Mouse (Mus musculus): Measurements from ENCODE around the gene Rhox2b. TPM values are rescaled to one million over a fixed set of nuclear protein-coding genes. Genes with fewer than 3 reads are reported as not detected.
"Not testable (repeated sequence)": the region's sequence is repeated elsewhere in the genome, so short reads cannot be mapped to it uniquely, and the experiment has no call there.

The Rhox2b gene
- polyA plus RNA-seq (2012; rRNA removed), result not detected in 2 replicates

GRCm38 (mm10) chrX:37411767-37412166 lies at the start of gene Rhox2b:
TSS of gene Rhox2b (plus strand) at chrX:37412067.
- not testable (repeated sequence) for DNase-seq (ENCODE audit: low spot score)

- not testable (repeated sequence) for DNase-seq (ENCODE audit: low spot score)
These were observed 32.1 kb upstream of the Rhox2b start, which contains the start of gene Rhox3a2 for GRCm38 (mm10) chrX:37379728-37380127. TSS of gene Rhox3a2 (plus strand) at chrX:37380028.

- not testable (repeated sequence) for DNase-seq (ENCODE audit: low spot score)
These were observed 21.3 kb upstream of the Rhox2b start, which contains the start of gene Rhox4a2 for GRCm38 (mm10) chrX:37390548-37390947. TSS of gene Rhox4a2 (plus strand) at chrX:37390848.

- not testable (repeated sequence) for DNase-seq (ENCODE audit: low spot score)
These were observed 20.3 kb downstream of the Rhox2b start, which contains the start of gene Rhox4b for GRCm38 (mm10) chrX:37432194-37432593. TSS of gene Rhox4b (plus strand) at chrX:37432494.

GRCm38 (mm10) chrX:37453380-37453779 lies 41.5 kb downstream of the Rhox2b start, which contains the start of gene Rhox2c:
TSS of gene Rhox2c (plus strand) at chrX:37453680.
- DNase-seq (ENCODE audit: low spot score), result not testable (repeated sequence)

- not testable (repeated sequence) for DNase-seq (ENCODE audit: low spot score)
These were observed 46.4 kb downstream of the Rhox2b start, which contains the start of gene Rhox3c for GRCm38 (mm10) chrX:37458285-37458684. TSS of gene Rhox3c (plus strand) at chrX:37458585.

Other genes with a start within 250 kb of the Rhox2b start
- not detected in 2 replicates for gene Akap14, start 243.2 kb upstream of the Rhox2b start, polyA plus RNA-seq (2012; rRNA removed)
- 400 and 528 TPM in 2 replicates for gene Ndufa1, start 220.9 kb upstream of the Rhox2b start, polyA plus RNA-seq (2012; rRNA removed)
- 5.9 and 7.4 TPM in 2 replicates for gene Rnf113a1, start 220.8 kb upstream of the Rhox2b start, polyA plus RNA-seq (2012; rRNA removed)
- not detected in 2 replicates for gene Gm9, start 201.0 kb upstream of the Rhox2b start, polyA plus RNA-seq (2012; rRNA removed)
- gene Rhox1, start 189.8 kb upstream of the Rhox2b start, polyA plus RNA-seq (2012; rRNA removed), result not detected in 2 replicates
- not detected in 2 replicates for gene Rhox2a, start 167.1 kb upstream of the Rhox2b start, polyA plus RNA-seq (2012; rRNA removed)
- not detected in 2 replicates for gene Rhox3a, start 162.1 kb upstream of the Rhox2b start, polyA plus RNA-seq (2012; rRNA removed)
- gene Rhox4a, start 146.7 kb upstream of the Rhox2b start, polyA plus RNA-seq (2012; rRNA removed), result not detected in 2 replicates
- gene Rhox3a2, start 32.0 kb upstream of the Rhox2b start, polyA plus RNA-seq (2012; rRNA removed), result not detected in 2 replicates
- gene Rhox4a2, start 21.2 kb upstream of the Rhox2b start, polyA plus RNA-seq (2012; rRNA removed), result not detected in 2 replicates
- not detected in 2 replicates for gene Rhox4b, start 20.4 kb downstream of the Rhox2b start, polyA plus RNA-seq (2012; rRNA removed)
- not detected in 2 replicates for gene Rhox2c, start 41.6 kb downstream of the Rhox2b start, polyA plus RNA-seq (2012; rRNA removed)
- not detected in 2 replicates for gene Rhox3c, start 46.5 kb downstream of the Rhox2b start, polyA plus RNA-seq (2012; rRNA removed)
- not detected in 2 replicates for gene Rhox4c, start 68.3 kb downstream of the Rhox2b start, polyA plus RNA-seq (2012; rRNA removed)
- not detected in 2 replicates for gene Rhox2d, start 81.4 kb downstream of the Rhox2b start, polyA plus RNA-seq (2012; rRNA removed)
- gene Rhox4d, start 102.3 kb downstream of the Rhox2b start, polyA plus RNA-seq (2012; rRNA removed), result not detected in 2 replicates
- gene Rhox2e, start 118.4 kb downstream of the Rhox2b start, polyA plus RNA-seq (2012; rRNA removed), result not detected in 2 replicates
- gene Rhox3e, start 130.0 kb downstream of the Rhox2b start, polyA plus RNA-seq (2012; rRNA removed), result not detected in 2 replicates
- not detected in 2 replicates for gene Rhox4e, start 145.3 kb downstream of the Rhox2b start, polyA plus RNA-seq (2012; rRNA removed)
- gene Rhox2f, start 159.3 kb downstream of the Rhox2b start, polyA plus RNA-seq (2012; rRNA removed), result not detected in 2 replicates
- gene Rhox3f, start 168.9 kb downstream of the Rhox2b start, polyA plus RNA-seq (2012; rRNA removed), result not detected in 2 replicates
- gene Rhox4f, start 195.6 kb downstream of the Rhox2b start, polyA plus RNA-seq (2012; rRNA removed), result not detected in 2 replicates
- gene Rhox3g, start 216.5 kb downstream of the Rhox2b start, polyA plus RNA-seq (2012; rRNA removed), result not detected in 2 replicates
- not detected in 2 replicates for gene Rhox2g, start 231.4 kb downstream of the Rhox2b start, polyA plus RNA-seq (2012; rRNA removed)
- gene Rhox4g, start 239.3 kb downstream of the Rhox2b start, polyA plus RNA-seq (2012; rRNA removed), result not detected in 2 replicates

All from urinary bladder, adult 2 months (tissue).